8 mouse cellular contexts compared by ENCODE assay signal in the genomic region with DNA sequence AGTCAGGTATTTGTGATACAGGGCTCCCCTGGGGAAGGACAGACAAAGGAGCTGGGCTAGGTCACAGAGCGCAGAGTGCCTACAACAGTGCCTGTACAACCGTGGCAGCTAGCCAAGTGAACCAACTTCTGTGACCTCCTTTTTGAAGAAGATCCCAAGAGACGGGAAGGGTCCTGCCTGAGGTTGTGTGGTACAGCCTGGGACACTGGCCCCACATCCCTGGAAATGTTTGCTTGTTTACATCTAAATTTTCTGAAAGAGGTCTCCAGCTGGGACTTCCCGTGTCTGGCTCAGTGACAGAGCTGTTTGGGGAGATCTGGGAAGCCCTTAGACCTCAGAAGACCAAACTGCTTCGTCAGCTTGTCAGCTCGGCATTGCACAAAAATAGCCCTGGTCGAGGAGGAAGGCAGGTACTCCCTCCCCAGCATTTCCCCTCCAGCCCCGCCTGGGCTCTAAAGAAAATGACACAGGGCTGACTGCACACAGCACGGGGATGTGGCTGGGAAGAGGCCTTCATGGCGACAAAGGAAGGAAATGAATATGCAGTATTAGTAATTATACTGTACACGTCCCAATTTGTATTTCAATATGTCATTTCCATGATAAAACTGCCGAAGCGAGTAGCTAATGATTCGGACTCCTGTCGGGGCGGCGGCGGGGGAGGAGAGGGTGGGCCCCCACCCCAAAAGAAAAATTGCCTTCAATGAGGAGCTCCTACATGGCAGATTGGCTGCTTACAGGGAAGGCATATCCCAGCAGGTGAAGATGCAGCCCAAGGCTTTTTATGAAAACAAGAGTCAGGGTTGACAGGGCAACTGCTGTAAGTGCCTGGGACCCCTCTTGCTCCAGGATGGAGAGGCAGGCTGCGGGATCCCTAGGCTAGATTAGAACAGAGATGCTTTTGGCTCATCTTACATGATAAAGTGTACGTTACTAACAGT. TPM values are rescaled to one million over a fixed set of nuclear protein-coding genes. Genes with fewer than 3 reads are reported as not detected.
DNase-seq lines count a peak whose midpoint lies in the region; ATAC-seq lines count a peak whose summit lies in the region.

No protein-coding gene starts in this region.

- peak; percentile 52 for ATAC-seq in lung, embryonic 16.5 days (ENCODE audit: low read depth)
- peak; percentile 86 for ATAC-seq in heart, embryonic 16.5 days (replicated peaks; ENCODE audit: extremely low read depth, insufficient read depth, low FRiP score)
- peak; percentile 57 for ATAC-seq in stomach, embryonic 16.5 days (ENCODE audit: insufficient read depth, low FRiP score)

- no peaks in the 10 kb centered on the region for H3K27me3 ChIP-seq in lung, embryonic 16.5 days (ENCODE audit: control insufficient read depth, insufficient read depth, low read depth, low read length)
- no peaks in the 10 kb centered on the region for H3K27me3 ChIP-seq in heart, embryonic 16.5 days (ENCODE audit: control insufficient read depth, insufficient read depth, low read length)
- H3K27me3 ChIP-seq in stomach, embryonic 16.5 days (ENCODE audit: control insufficient read depth, insufficient read depth, low read length) = no peaks in the 10 kb centered on the region

- H3K4me1 ChIP-seq in lung, embryonic 16.5 days (replicated peaks; ENCODE audit: control insufficient read depth, insufficient read depth, low read length) = peaks cover 6% of the 10 kb centered on the region
- peaks cover 9% of the 10 kb centered on the region for H3K4me1 ChIP-seq in heart, embryonic 16.5 days (ENCODE audit: control insufficient read depth, insufficient read depth, low read length)
- peaks cover 7% of the 10 kb centered on the region; the same call in 1 of the 2 replicates for H3K4me1 ChIP-seq in stomach, embryonic 16.5 days (ENCODE audit: control insufficient read depth, insufficient read depth, low read length)

- WGBS in lung, embryonic 16.5 days = 33% methylated on average over 20 of the region's 20 CpGs
- 26% methylated on average over 20 of the region's 20 CpGs for WGBS in heart, embryonic 16.5 days
- 41% methylated on average over 20 of the region's 20 CpGs for WGBS in stomach, embryonic 16.5 days

- H3K36me3 ChIP-seq in lung, embryonic 16.5 days (ENCODE audit: control insufficient read depth, insufficient read depth, low read length) = no peaks in the 10 kb centered on the region
- H3K36me3 ChIP-seq in heart, embryonic 16.5 days (ENCODE audit: control insufficient read depth, insufficient read depth) = no peaks in the 10 kb centered on the region
- H3K36me3 ChIP-seq in stomach, embryonic 16.5 days (ENCODE audit: control insufficient read depth, insufficient read depth, low read length) = no peaks in the 10 kb centered on the region

- H3K4me2 ChIP-seq in lung, embryonic 16.5 days (ENCODE audit: low read depth, low read length) = no peak overlapping the region
- peak overlapping the region; percentile 41 for H3K4me2 ChIP-seq in heart, embryonic 16.5 days (ENCODE audit: low read depth, low read length)
- no peak overlapping the region for H3K4me2 ChIP-seq in stomach, embryonic 16.5 days (ENCODE audit: low read depth, low read length)

- no peak overlapping the region for H3K9ac ChIP-seq in lung, embryonic 16.5 days (ENCODE audit: low read length)
- no peak overlapping the region for H3K9ac ChIP-seq in heart, embryonic 16.5 days (ENCODE audit: low read length)
- H3K9ac ChIP-seq in stomach, embryonic 16.5 days (ENCODE audit: low read length) = no peak overlapping the region

- no peaks in the 10 kb centered on the region for H3K9me3 ChIP-seq in lung, embryonic 16.5 days (ENCODE audit: control insufficient read depth, low read length)
- no peaks in the 10 kb centered on the region for H3K9me3 ChIP-seq in heart, embryonic 16.5 days (replicated peaks; ENCODE audit: control insufficient read depth, low read length)
- no peaks in the 10 kb centered on the region for H3K9me3 ChIP-seq in stomach, embryonic 16.5 days (replicated peaks; ENCODE audit: control insufficient read depth, low read length)

- H3K4me3 ChIP-seq in lung, embryonic 16.5 days (ENCODE audit: low read length) = no peak overlapping the region
- H3K4me3 ChIP-seq in heart, embryonic 16.5 days (ENCODE audit: low read length) = no peak overlapping the region
- H3K4me3 ChIP-seq in stomach, embryonic 16.5 days (replicated peaks; ENCODE audit: low read length) = no peak overlapping the region

- no peak for DNase-seq in lung, postnatal 36 days
- peak; percentile 38 to 47 for DNase-seq in cerebellum, postnatal 14 days
- peak; percentile 61 to 63 for DNase-seq in kidney, postnatal 36 days
- no peak for DNase-seq in T-cell, adult 2 months (ENCODE audit: low spot score)
- no peak for DNase-seq in thymus, postnatal 4 days

- no peak overlapping the region for H3K27ac ChIP-seq in lung, embryonic 16.5 days (ENCODE audit: low read length)
- H3K27ac ChIP-seq in heart, embryonic 16.5 days (ENCODE audit: low read length) = peak overlapping the region; percentile 71
- H3K27ac ChIP-seq in stomach, embryonic 16.5 days (ENCODE audit: low read length) = peak overlapping the region; percentile 38; the same call in 1 of the 2 replicates

RNA-seq across cellular contexts. Expression of a gene that starts 25.8 kb away (rescaled TPM):
- 20.2 and 22.6 TPM in 2 replicates for polyA plus RNA-seq in lung, embryonic 16.5 days (2015; fragmentation: Nextera tagmentation; extraction: Ambion mirVana)
- 28.7 and 40.7 TPM in 2 replicates for polyA plus RNA-seq in heart, embryonic 16.5 days (2015; fragmentation: Nextera tagmentation; extraction: Ambion mirVana)
- 15.8 and 15.9 TPM in 2 replicates for polyA plus RNA-seq in stomach, embryonic 16.5 days (2015; fragmentation: Nextera tagmentation; extraction: Ambion mirVana)

Comparison
In these comparisons a context has a peak if more than half of its experiments do, and no peak if none do; other contexts are left out.
1. DNase-seq: peak in cerebellum, postnatal 14 days (2 of 2) and kidney, postnatal 36 days (2 of 2); none in lung, postnatal 36 days (single experiment), T-cell, adult 2 months (single experiment) and thymus, postnatal 4 days (single experiment).
2. Peak in every context shown above with its lines, with median percentiles within 50 percentile points of each other: ATAC-seq.